Mouse (Mus musculus) common myeloid progenitor, adult 5-6 weeks (primary cell): ENCODE data around the gene Foxn1. TPM values are rescaled to one million over a fixed set of nuclear protein-coding genes. Genes with fewer than 3 reads are reported as not detected.

Experiments used
- ATAC-seq: replicated peaks from 2 replicates; pipeline ENCODE4 v1.8.0; 2016; ENCODE audit warnings: low read depth, mild to moderate bottlenecking, moderate TSS enrichment, inconsistent platforms; ENCODE audit not compliant: poor library complexity, severe bottlenecking
- total RNA-seq: library from RNA; stranded (forward); fragments of 200-1000, 187-1606 nt; gene quantifications from 2 replicates; pipeline ENCODE4 v1.2.3, GENCODE M21; 2017

The Foxn1 gene
- total RNA-seq, 1 experiment from 2014 or later, result not detected

GRCm38 (mm10) chr11:78341702-78342101 lies 44.7 kb downstream of the Foxn1 start:
- ATAC-seq, result no peak

- ATAC-seq, result no peak
Observed at GRCm38 (mm10) chr11:78337040-78337439, 49.3 kb downstream of the Foxn1 start.

GRCm38 (mm10) chr11:78333992-78334391 lies 52.4 kb downstream of the Foxn1 start:
- ATAC-seq, result no peak

- ATAC-seq, result no peak
Observed at GRCm38 (mm10) chr11:78332676-78333075, 53.7 kb downstream of the Foxn1 start.

GRCm38 (mm10) chr11:78328512-78329056 lies 57.8 kb downstream of the Foxn1 start:
- no peak; the same call in 1 of the 2 replicates for ATAC-seq

- ATAC-seq, result peak; percentile 98
Observed at GRCm38 (mm10) chr11:78327634-78328511, 58.5 kb downstream of the Foxn1 start, which contains the start of gene Pigs. Gene Pigs (plus strand): TSS chr11:78328415.

GRCm38 (mm10) chr11:78327215-78327614 lies 59.1 kb downstream of the Foxn1 start:
- ATAC-seq, result no peak

GRCm38 (mm10) chr11:78324965-78325364 lies 61.4 kb downstream of the Foxn1 start:
- ATAC-seq, result no peak

GRCm38 (mm10) chr11:78324000-78324785 lies 62.2 kb downstream of the Foxn1 start:
- no peak for ATAC-seq

- peak; percentile 97 for ATAC-seq
Observed at GRCm38 (mm10) chr11:78322860-78323259, 63.5 kb downstream of the Foxn1 start, which contains the start of gene Aldoc. Gene Aldoc (plus strand): TSS chr11:78322968.

GRCm38 (mm10) chr11:78322076-78322831 lies 64.1 kb downstream of the Foxn1 start:
- no peak for ATAC-seq

- no peak for ATAC-seq
Observed at GRCm38 (mm10) chr11:78318411-78318810, 67.9 kb downstream of the Foxn1 start.

GRCm38 (mm10) chr11:78313662-78314061 lies 72.7 kb downstream of the Foxn1 start:
- no peak for ATAC-seq

GRCm38 (mm10) chr11:78310861-78311511 lies 75.4 kb downstream of the Foxn1 start:
- ATAC-seq, result no peak

Other genes with a start within 250 kb of the Foxn1 start
- 6.9 and 10.2 TPM in 2 replicates for gene Traf4, start 221.0 kb downstream of the Foxn1 start, total RNA-seq
- 7.1 and 8.2 TPM in 2 replicates for gene Nek8, start 209.9 kb downstream of the Foxn1 start, total RNA-seq
- gene Tlcd1, start 209.8 kb downstream of the Foxn1 start, total RNA-seq, result 7.9 and 8.1 TPM in 2 replicates
- gene Rpl23a, start 203.0 kb downstream of the Foxn1 start, total RNA-seq, result 3,236 and 3,976 TPM in 2 replicates
- 2.0 and 2.8 TPM in 2 replicates for gene Rab34, start 198.1 kb downstream of the Foxn1 start, total RNA-seq
- gene Proca1, start 193.2 kb downstream of the Foxn1 start, total RNA-seq, result 1.8 TPM in 1 of 2 replicates, not detected in the other
- gene Sdf2, start 140.8 kb downstream of the Foxn1 start, total RNA-seq, result 42.2 and 57.7 TPM in 2 replicates
- 47.7 and 49.6 TPM in 2 replicates for gene Supt6, start 140.6 kb downstream of the Foxn1 start, total RNA-seq
- gene 2610507B11Rik, start 124.8 kb downstream of the Foxn1 start, total RNA-seq, result 88.7 and 92.9 TPM in 2 replicates
- 0.09 TPM in 1 of 2 replicates, not detected in the other for gene BC030499, start 95.7 kb downstream of the Foxn1 start, total RNA-seq
- gene Spag5, start 85.0 kb downstream of the Foxn1 start, total RNA-seq, result 45.9 and 52.4 TPM in 2 replicates
- 1.4 TPM in 1 of 2 replicates, not detected in the other for gene Aldoc, start 63.6 kb downstream of the Foxn1 start, total RNA-seq
- 12.6 and 17.9 TPM in 2 replicates for gene Pigs, start 58.1 kb downstream of the Foxn1 start, total RNA-seq
- 13.5 and 33.7 TPM in 2 replicates for gene Unc119, start 43.1 kb downstream of the Foxn1 start, total RNA-seq
- not detected in 2 replicates for gene Slc13a2, start 35.7 kb upstream of the Foxn1 start, total RNA-seq
- gene Slc46a1, start 79.1 kb upstream of the Foxn1 start, total RNA-seq, result 0.58 and 2.7 TPM in 2 replicates
- gene Sarm1, start 111.2 kb upstream of the Foxn1 start, total RNA-seq, result not detected in 2 replicates
- gene Vtn, start 112.5 kb upstream of the Foxn1 start, total RNA-seq, result not detected in 2 replicates
- 0.82 TPM in 1 of 2 replicates, not detected in the other for gene Sebox, start 116.9 kb upstream of the Foxn1 start, total RNA-seq
- 23.4 and 24.8 TPM in 2 replicates for gene Tmem199, start 125.6 kb upstream of the Foxn1 start, total RNA-seq
- 61.4 and 70.8 TPM in 2 replicates for gene Poldip2, start 125.6 kb upstream of the Foxn1 start, total RNA-seq
- 2.0 and 4.2 TPM in 2 replicates for gene Tnfaip1, start 149.8 kb upstream of the Foxn1 start, total RNA-seq
- gene Ift20, start 149.8 kb upstream of the Foxn1 start, total RNA-seq, result 150 and 174 TPM in 2 replicates
- 44.3 and 56.2 TPM in 2 replicates for gene Tmem97, start 164.2 kb upstream of the Foxn1 start, total RNA-seq